Mouse (Mus musculus): Measurements from ENCODE around the gene Cbx4.

DNA sequence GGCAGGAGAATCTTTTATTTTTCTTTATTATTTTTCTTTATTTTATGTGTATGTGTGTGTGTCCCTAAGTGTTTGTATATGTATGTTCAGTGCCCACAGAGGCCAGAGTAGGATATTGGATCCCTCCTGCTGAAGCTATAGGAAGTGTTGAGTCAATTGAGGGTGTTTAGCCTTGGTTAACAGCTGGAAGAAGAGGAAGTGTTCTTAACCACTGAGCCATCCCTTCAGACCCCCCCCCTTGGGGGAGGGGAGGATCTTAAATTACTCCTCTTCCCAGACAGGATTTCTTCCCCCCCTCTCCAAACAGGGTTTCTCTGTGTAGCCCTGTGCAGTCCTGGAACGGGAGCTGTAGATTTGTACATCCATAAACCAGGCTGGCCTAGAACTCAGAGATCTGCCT is 7.3 kb upstream of the Cbx4 start:
- TF ChIP-seq CTCF (IDR thresholded peaks at IDR 0.05; ENCODE audit: low read depth, low read length) = no peak
- no peak for TF ChIP-seq EP300 (IDR thresholded peaks at IDR 0.05; ENCODE audit: insufficient read depth, low read depth, low read length)

Data from ES-Bruce4 (cell line).